Mouse (Mus musculus): Measurements from ENCODE around the gene Arhgef28.

Gene Arhgef28

GRCm38 (mm10) chr13:98183157-98183878, 22.9 kb downstream of the Arhgef28 start:
- peak; percentile 24 to 39 for DNase-seq

- no peak for DNase-seq
Measured at GRCm38 (mm10) chr13:98182330-98182729, 23.9 kb downstream of the Arhgef28 start.

GRCm38 (mm10) chr13:98180636-98181035, 25.6 kb downstream of the Arhgef28 start:
- DNase-seq = no peak

GRCm38 (mm10) chr13:98175323-98176007, 30.8 kb downstream of the Arhgef28 start:
- DNase-seq = no peak

- no peak for DNase-seq
Measured at GRCm38 (mm10) chr13:98173008-98173407, 33.2 kb downstream of the Arhgef28 start.

- no peak for DNase-seq
Measured at GRCm38 (mm10) chr13:98172365-98172764, 33.9 kb downstream of the Arhgef28 start.

GRCm38 (mm10) chr13:98171706-98172105, 34.5 kb downstream of the Arhgef28 start:
- no peak for DNase-seq

- DNase-seq = no peak
Measured at GRCm38 (mm10) chr13:98171257-98171656, 35.0 kb downstream of the Arhgef28 start.

- no peak for DNase-seq
Measured at GRCm38 (mm10) chr13:98164878-98165277, 41.4 kb downstream of the Arhgef28 start.

- no peak for DNase-seq
Measured at GRCm38 (mm10) chr13:98161496-98161895, 44.7 kb downstream of the Arhgef28 start.

- no peak for DNase-seq
Measured at GRCm38 (mm10) chr13:98156656-98157055, 49.6 kb downstream of the Arhgef28 start.

- no peak for DNase-seq
Measured at GRCm38 (mm10) chr13:98152759-98153158, 53.5 kb downstream of the Arhgef28 start.

- no peak for DNase-seq
Measured at GRCm38 (mm10) chr13:98147532-98147931, 58.7 kb downstream of the Arhgef28 start.

- no peak for DNase-seq
Measured at GRCm38 (mm10) chr13:98146573-98147160, 59.6 kb downstream of the Arhgef28 start.

GRCm38 (mm10) chr13:98145310-98145709, 60.9 kb downstream of the Arhgef28 start:
- no peak for DNase-seq

GRCm38 (mm10) chr13:98143000-98143399, 63.2 kb downstream of the Arhgef28 start:
- DNase-seq = no peak

- peak in 1 of 2 experiments; percentile 54 for DNase-seq
Measured at GRCm38 (mm10) chr13:98140626-98141025, 65.6 kb downstream of the Arhgef28 start.

GRCm38 (mm10) chr13:98138786-98139185, 67.5 kb downstream of the Arhgef28 start:
- peak in 1 of 2 experiments; percentile 9 for DNase-seq

- no peak for DNase-seq
Measured at GRCm38 (mm10) chr13:98135890-98136555, 70.2 kb downstream of the Arhgef28 start.

GRCm38 (mm10) chr13:98132951-98133350, 73.3 kb downstream of the Arhgef28 start:
- DNase-seq = no peak

- no peak for DNase-seq
Measured at GRCm38 (mm10) chr13:98132264-98132663, 74.0 kb downstream of the Arhgef28 start.

- DNase-seq = no peak
Measured at GRCm38 (mm10) chr13:98125666-98126065, 80.6 kb downstream of the Arhgef28 start.

- no peak for DNase-seq
Measured at GRCm38 (mm10) chr13:98124113-98124745, 82.0 kb downstream of the Arhgef28 start.

Data from lung, postnatal 4 days (tissue).